Mouse (Mus musculus): ENCODE results near the gene Lrba.

GRCm38 (mm10) chr3:86641393-86641792 lies 416.9 kb downstream of the Lrba start:
- TF ChIP-seq CTCF (IDR thresholded peaks at IDR 0.05; ENCODE audit: control insufficient read depth, insufficient read depth, insufficient replicate concordance, low read depth, low read length), result no peak
- no peak for TF ChIP-seq POLR2A (IDR thresholded peaks at IDR 0.05; ENCODE audit: control insufficient read depth, low read depth, low read length)

Measured in testis, adult 2 months (tissue).